Mouse (Mus musculus) neural tube, embryonic 15.5 days (tissue): ENCODE results near the gene Jak3. TPM values are rescaled to one million over a fixed set of nuclear protein-coding genes. Genes with fewer than 3 reads are reported as not detected.
"Not testable (repeated sequence)": the region's sequence is repeated elsewhere in the genome, so short reads cannot be mapped to it uniquely, and the experiment has no call there.

Experiments used
- ATAC-seq: fragments of 200-750 bp; cut with Nextera tagmentation; 2 replicates; pipeline ENCODE4 v1.8.0; 2017; ENCODE audit warnings: mild to moderate bottlenecking, moderate TSS enrichment, moderate library complexity; ENCODE audit not compliant: low FRiP score
- H3K27ac ChIP-seq: fragments of 300-500 bp; sonication (generic); replicated peaks from 2 replicates; pipeline ENCODE4 v1.5.1; 2015; ENCODE audit warnings: mild to moderate bottlenecking, inconsistent platforms
- H3K27me3 ChIP-seq: fragments of 300-500 bp; sonication (generic); replicated peaks from 2 replicates; pipeline ENCODE4 v1.6.1; 2015; ENCODE audit warnings: inconsistent platforms
- H3K36me3 ChIP-seq: fragments of 300-500 bp; sonication (generic); 2 replicates; pipeline ENCODE4 v1.6.1; 2015; ENCODE audit warnings: inconsistent platforms
- H3K4me1 ChIP-seq: fragments of 300-500 bp; sonication (generic); 2 replicates; pipeline ENCODE4 v1.6.1; 2015; ENCODE audit warnings: inconsistent platforms
- H3K4me2 ChIP-seq: fragments of 300-500 bp; sonication (generic); 2 replicates; pipeline ENCODE4 v1.6.1; 2015; ENCODE audit warnings: inconsistent platforms, mild to moderate bottlenecking, moderate library complexity
- H3K4me3 ChIP-seq: fragments of 300-500 bp; sonication (generic); replicated peaks from 2 replicates; pipeline ENCODE4 v1.5.1; 2015; ENCODE audit warnings: mild to moderate bottlenecking, inconsistent platforms
- H3K9ac ChIP-seq: fragments of 300-500 bp; sonication (generic); replicated peaks from 2 replicates; pipeline ENCODE4 v1.6.1; 2015; ENCODE audit warnings: mild to moderate bottlenecking, inconsistent platforms
- H3K9me3 ChIP-seq: fragments of 300-500 bp; sonication (generic); replicated peaks from 2 replicates; pipeline ENCODE4 v1.6.1; 2016; ENCODE audit warnings: inconsistent platforms
- WGBS: fragments of 180-500 bp; shearing (Covaris S2); methylation state at CpG from one replicate; pipeline ENCODE4 v1.1.7; 2015; ENCODE audit warnings: mixed read lengths; 5-methylcytosine and 5-hydroxymethylcytosine counted together
- microRNA-seq: library from miRNA; unstranded; fragments of <30 nt; microRNA quantifications from one replicate; pipeline ENCODE4, GENCODE M21; 2017
- polyA plus RNA-seq: library from polyadenylated mRNA; unstranded; fragments of >200 nt; fragmentation: Nextera tagmentation; extraction: Ambion mirVana; gene quantifications from 2 replicates; pipeline ENCODE4 v1.2.1, GENCODE M21; 2015

Jak3 gene
- polyA plus RNA-seq, 1 experiment from 2014 or later, result 7.4 TPM

DNA sequence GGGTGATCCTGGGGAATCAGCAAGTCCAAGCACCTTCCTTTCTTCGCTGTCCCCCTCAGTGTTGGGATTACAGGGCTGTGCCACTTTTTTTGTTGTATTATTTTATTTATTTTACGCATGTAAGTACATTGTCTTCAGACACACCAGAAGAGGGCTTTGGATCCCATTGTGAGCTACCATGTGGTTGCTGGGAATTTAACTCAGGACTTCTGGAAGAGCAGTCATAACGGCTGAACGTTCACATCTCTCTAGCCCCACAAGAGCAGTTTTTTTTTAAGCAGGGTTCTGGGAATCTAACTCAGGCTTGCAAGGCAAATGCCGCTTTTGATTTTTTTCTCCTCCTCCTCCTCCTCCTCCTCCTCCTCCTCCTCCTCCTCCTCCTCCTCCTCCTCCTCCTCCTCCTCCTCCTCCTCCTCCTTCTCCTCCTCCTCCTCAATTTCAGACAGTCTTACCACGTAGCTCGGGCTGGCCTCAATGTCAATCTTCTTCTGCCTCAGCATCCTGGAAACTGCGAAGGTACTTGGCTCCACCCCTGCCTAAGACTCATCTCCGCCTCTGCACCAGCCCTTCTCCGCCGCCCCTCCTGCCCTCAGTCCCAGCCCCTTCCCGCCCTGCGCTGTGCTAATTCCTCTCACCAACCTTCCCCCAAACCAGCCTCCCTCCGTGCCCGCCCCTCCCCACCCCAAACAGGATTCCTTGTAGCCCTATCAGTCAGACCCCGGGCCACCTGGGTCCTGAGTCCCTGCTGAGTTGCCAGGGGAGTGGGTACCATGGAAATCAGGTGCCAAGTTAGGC is 52.9 kb downstream of the Jak3 start:
- ATAC-seq, result peak; percentile 20
- H3K4me3 ChIP-seq, result peak overlapping the region; percentile 47

DNA sequence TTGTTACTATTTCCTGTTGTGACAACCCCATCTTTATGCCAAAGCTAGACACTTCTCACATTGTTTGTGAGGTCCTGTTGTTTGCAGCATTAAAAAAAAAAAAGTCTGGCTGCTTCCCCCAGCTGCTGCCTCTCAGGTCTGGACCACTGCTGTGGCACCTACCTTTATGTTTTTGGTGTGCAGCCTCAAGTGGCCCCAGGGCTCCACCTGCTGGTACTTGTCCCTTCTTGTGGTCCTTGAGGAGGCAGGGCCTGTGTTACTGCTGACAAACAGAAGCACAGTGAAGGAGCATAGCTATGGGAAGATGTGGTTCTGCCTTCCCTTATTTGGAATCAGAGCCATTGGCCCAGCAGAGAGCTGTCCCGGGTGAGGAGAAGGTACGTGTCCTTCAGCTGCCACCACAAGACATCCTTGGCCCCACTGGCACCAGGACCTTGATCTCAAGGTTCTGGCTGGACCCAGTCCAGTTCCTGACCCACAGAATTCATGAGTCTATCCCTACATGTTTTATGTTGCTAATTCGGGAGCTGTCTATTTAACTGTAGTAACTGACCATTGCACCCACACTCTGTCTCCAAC is 55.6 kb downstream of the Jak3 start:
- Histone ChIP-seq H3K9me3 (no peaks in the 10 kb centered on the region), H3K9ac (no peak overlapping the region), H3K27me3 (no peaks in the 10 kb centered on the region; the same call in 1 of the 2 replicates), H3K4me1 (peaks cover 14% of the 10 kb centered on the region), H3K27ac (no peak overlapping the region), H3K36me3 (no peaks in the 10 kb centered on the region), H3K4me2 (no peak overlapping the region), H3K4me3 (no peak overlapping the region)
- no peak for ATAC-seq
- 58% methylated on average over 3 of the region's 3 CpGs for WGBS

More for the DNA sequence above, 52.9 kb downstream of the Jak3 start:
- H3K36me3 ChIP-seq, result no peaks in the 10 kb centered on the region
- H3K9ac ChIP-seq, result peak overlapping the region; percentile 48
- peak overlapping the region; percentile 80 for H3K4me2 ChIP-seq
- peak overlapping the region; percentile 88 for H3K27ac ChIP-seq
- H3K4me1 ChIP-seq, result peaks cover 29% of the 10 kb centered on the region
- no peaks in the 10 kb centered on the region; the same call in 1 of the 2 replicates for H3K27me3 ChIP-seq
- no peaks in the 10 kb centered on the region for H3K9me3 ChIP-seq
- 6% methylated on average over 14 of the region's 16 CpGs for WGBS

GRCm38 (mm10) chr8:71738316-71738715 is 62.2 kb downstream of the Jak3 start:
- H3K9me3 ChIP-seq, H3K27ac ChIP-seq, ATAC-seq, H3K27me3 ChIP-seq, H3K4me3 ChIP-seq, H3K36me3 ChIP-seq, H3K9ac ChIP-seq, H3K4me1 ChIP-seq, H3K4me2 ChIP-seq: not testable (repeated sequence)

Small RNA genes lying within 50 kb of the gene (microRNA-seq; reads per million reads assigned to microRNA genes)
- 1.4 reads per million for gene Mir6769b

Other genes with a start within 250 kb of the Jak3 start
- gene Abhd8, start 212.6 kb upstream of the Jak3 start, polyA plus RNA-seq, result 160 and 192 TPM in 2 replicates
- 181 and 182 TPM in 2 replicates for gene Mrpl34, start 211.3 kb upstream of the Jak3 start, polyA plus RNA-seq
- gene Dda1, start 207.1 kb upstream of the Jak3 start, polyA plus RNA-seq, result 223 and 252 TPM in 2 replicates
- 5.7 and 6.8 TPM in 2 replicates for gene Ano8, start 190.3 kb upstream of the Jak3 start, polyA plus RNA-seq
- 15.4 and 17.1 TPM in 2 replicates for gene Gtpbp3, start 188.2 kb upstream of the Jak3 start, polyA plus RNA-seq
- gene Plvap, start 164.5 kb upstream of the Jak3 start, polyA plus RNA-seq, result 9.5 and 21.1 TPM in 2 replicates
- gene Ccdc194, start 150.6 kb upstream of the Jak3 start, polyA plus RNA-seq, result 0.13 TPM in 2 replicates
- gene Bst2, start 138.8 kb upstream of the Jak3 start, polyA plus RNA-seq, result 16.1 and 35.7 TPM in 2 replicates
- gene Mvb12a, start 133.4 kb upstream of the Jak3 start, polyA plus RNA-seq, result 71.3 and 72.0 TPM in 2 replicates
- gene Tmem221, start 117.4 kb upstream of the Jak3 start, polyA plus RNA-seq, result 0.15 and 0.95 TPM in 2 replicates
- 0.15 TPM in 1 of 2 replicates, not detected in the other for gene Nxnl1, start 109.7 kb upstream of the Jak3 start, polyA plus RNA-seq
- 83.0 and 85.9 TPM in 2 replicates for gene Slc27a1, start 107.4 kb upstream of the Jak3 start, polyA plus RNA-seq
- 223 and 232 TPM in 2 replicates for gene Pgls, start 84.1 kb upstream of the Jak3 start, polyA plus RNA-seq
- gene Fam129c, start 78.6 kb upstream of the Jak3 start, polyA plus RNA-seq, result 8.4 and 10.2 TPM in 2 replicates
- 73.4 and 76.9 TPM in 2 replicates for gene Colgalt1, start 65.3 kb upstream of the Jak3 start, polyA plus RNA-seq
- gene Unc13a, start 4.5 kb upstream of the Jak3 start, polyA plus RNA-seq, result 18.1 and 22.2 TPM in 2 replicates
- 1.4 and 2.8 TPM in 2 replicates for gene Insl3, start 12.9 kb downstream of the Jak3 start, polyA plus RNA-seq
- 0.56 and 1.3 TPM in 2 replicates for gene B3gnt3, start 25.5 kb downstream of the Jak3 start, polyA plus RNA-seq
- 81.2 and 85.0 TPM in 2 replicates for gene Fcho1, start 49.4 kb downstream of the Jak3 start, polyA plus RNA-seq
- 7.4 and 9.4 TPM in 2 replicates for gene Zfp709, start 205.7 kb downstream of the Jak3 start, polyA plus RNA-seq
- 13.5 and 17.1 TPM in 2 replicates for gene Zfp882, start 232.3 kb downstream of the Jak3 start, polyA plus RNA-seq
- 33.5 and 35.1 TPM in 2 replicates for gene Zfp617, start 232.3 kb downstream of the Jak3 start, polyA plus RNA-seq